Mouse (Mus musculus) liver, embryonic 18 days (tissue): ENCODE results near the gene Olfr1201. TPM values are rescaled to one million over a fixed set of nuclear protein-coding genes. Genes with fewer than 3 reads are reported as not detected.

Experiments used
- polyA plus RNA-seq: library from polyadenylated mRNA; depleted of rRNA; stranded (reverse); fragments of >200 nt; gene quantifications from 2 replicates; pipeline ENCODE4 v1.2.3, GENCODE M21; 2012; rRNA removed

Olfr1201 gene
- polyA plus RNA-seq, result not detected in 2 replicates

DNA sequence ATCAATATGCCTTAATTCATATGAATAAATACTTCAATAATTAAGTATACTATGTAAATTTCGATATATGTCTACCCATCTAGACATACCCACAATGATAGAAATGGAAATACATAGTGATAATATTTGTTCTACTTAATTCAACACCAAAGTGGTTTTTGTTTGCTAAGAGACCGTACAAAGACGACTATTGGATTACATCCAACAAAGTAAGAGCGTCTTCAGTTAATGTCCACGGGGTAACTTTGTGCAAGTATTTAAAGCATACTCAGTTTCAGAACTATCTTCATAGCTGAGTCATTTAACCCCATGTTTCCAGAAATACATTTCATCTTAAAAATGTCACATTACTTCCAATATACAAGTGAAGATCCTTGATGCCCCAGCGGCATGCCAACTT is at the start of gene Olfr1201:
Gene Olfr1201, plus strand, starts transcription at position 301 of the 400 bp plus-strand sequence.

DNA sequence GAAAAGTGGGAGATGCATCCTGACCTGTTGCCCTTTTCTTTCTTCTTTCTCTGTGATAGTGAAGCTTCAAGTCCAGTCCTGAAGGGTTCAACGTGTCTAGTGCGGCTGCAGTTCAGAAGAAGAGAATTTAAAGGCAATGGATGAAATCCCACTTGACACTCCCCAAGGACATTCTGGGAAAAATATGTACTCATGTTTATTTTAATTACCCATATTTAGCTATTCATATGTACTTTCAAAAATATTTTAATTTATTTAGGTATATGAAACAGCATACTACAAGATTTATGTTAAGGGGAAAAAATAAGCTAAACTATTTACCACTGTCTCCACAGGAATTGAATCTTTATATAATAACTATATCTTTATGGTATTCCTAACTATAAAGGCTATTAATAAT is 41.6 kb upstream of the Olfr1201 start, which contains the start of gene Olfr1198:
Gene Olfr1198, minus strand, starts transcription at position 101 of the 400 bp plus-strand sequence.

DNA sequence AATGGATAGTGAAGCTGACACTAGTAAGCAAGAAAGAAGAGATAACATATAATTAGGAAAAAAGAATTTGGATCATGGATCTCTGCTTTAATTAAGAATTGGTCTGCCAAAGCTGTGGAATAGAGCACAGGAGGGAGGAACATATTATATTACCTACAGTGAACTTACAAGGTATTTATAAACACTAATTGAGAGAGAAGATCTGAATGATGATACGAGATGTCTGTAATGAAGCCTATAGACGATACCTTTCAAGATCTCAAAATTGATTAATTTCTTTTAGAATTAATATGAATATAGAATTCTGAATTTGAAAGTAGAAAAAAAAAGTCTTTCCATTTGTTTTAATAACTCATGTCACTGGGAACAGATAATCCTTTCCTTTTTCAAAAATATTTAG is 32.5 kb upstream of the Olfr1201 start, which contains the start of gene Olfr1199:
Gene Olfr1199, minus strand, starts transcription at position 101 of the 400 bp plus-strand sequence.

DNA sequence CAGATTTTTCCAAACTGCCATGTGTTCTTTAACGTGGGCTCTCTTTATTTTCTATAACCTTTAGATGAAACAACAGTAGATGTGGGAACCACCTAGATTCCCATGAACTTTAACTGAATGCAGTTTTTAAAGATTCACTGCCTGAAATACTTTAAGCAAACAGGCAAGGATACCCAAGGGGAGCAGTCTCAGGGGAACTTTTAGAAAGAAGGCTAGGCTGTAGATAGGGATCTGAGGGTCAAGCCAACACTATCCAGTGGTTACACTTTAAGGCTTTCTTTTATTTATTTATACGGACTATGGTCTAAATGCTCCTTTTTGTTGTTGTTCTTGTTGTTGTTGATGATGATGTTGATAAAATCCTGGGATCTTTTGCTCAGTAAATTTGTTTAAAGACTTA is 22.4 kb upstream of the Olfr1201 start, which contains the start of gene Olfr1200:
Gene Olfr1200, minus strand, starts transcription at position 101 of the 400 bp plus-strand sequence.

DNA sequence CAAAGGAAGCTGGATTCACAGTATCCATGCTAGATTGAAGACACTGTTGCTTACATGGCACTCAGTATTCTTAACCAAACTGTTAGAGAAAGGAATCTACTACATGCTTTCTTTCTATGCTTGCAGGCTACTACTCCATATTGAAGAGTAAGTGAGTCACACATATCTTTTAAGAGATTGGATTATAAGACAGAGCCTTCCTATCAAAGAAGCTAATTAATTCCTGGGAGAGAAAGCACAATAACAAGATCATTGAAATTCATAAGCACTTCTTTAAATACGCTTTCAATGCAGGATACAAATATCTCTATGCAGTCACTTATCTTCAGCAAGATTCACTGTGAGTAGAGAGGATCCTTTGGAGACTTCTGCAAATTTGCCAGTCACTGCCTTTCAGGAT is 21.4 kb downstream of the Olfr1201 start, which contains the start of gene Olfr1202:
Gene Olfr1202, plus strand, starts transcription at position 301 of the 400 bp plus-strand sequence.

DNA sequence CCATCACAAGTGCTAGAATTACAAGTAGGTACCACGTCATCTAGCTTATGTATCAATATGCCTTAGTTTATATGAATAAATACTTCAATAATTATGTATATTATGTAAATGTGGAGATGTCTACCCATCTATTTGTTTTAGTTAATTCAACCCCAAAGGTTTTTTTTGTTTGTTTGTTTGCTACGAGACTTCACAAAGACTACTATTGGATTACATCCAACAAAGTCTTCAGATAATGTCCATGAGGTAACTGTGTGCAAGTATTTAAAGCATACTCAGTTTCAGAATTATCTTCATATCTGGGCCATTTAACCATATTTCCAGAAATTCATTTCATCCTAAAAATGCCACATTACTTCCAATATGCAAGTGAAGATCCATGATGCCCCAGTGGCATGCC is 36.6 kb downstream of the Olfr1201 start, which contains the start of gene Olfr1205:
Gene Olfr1205, plus strand, starts transcription at position 301 of the 400 bp plus-strand sequence.

Other genes with a start within 250 kb of the Olfr1201 start
- not detected in 2 replicates for gene Olfr1188, start 236.1 kb upstream of the Olfr1201 start, polyA plus RNA-seq
- gene Olfr1189, start 206.6 kb upstream of the Olfr1201 start, polyA plus RNA-seq, result not detected in 2 replicates
- gene Olfr1191-ps1, start 152.5 kb upstream of the Olfr1201 start, polyA plus RNA-seq, result not detected in 2 replicates
- gene Olfr1192-ps1, start 144.5 kb upstream of the Olfr1201 start, polyA plus RNA-seq, result not detected in 2 replicates
- gene Olfr1193, start 117.4 kb upstream of the Olfr1201 start, polyA plus RNA-seq, result not detected in 2 replicates
- not detected in 2 replicates for gene Olfr1195, start 103.8 kb upstream of the Olfr1201 start, polyA plus RNA-seq
- not detected in 2 replicates for gene Olfr1196, start 88.4 kb upstream of the Olfr1201 start, polyA plus RNA-seq
- gene Olfr1197, start 60.7 kb upstream of the Olfr1201 start, polyA plus RNA-seq, result not detected in 2 replicates
- not detected in 2 replicates for gene Olfr1198, start 41.7 kb upstream of the Olfr1201 start, polyA plus RNA-seq
- not detected in 2 replicates for gene Olfr1199, start 32.6 kb upstream of the Olfr1201 start, polyA plus RNA-seq
- gene Olfr1200, start 22.5 kb upstream of the Olfr1201 start, polyA plus RNA-seq, result not detected in 2 replicates
- not detected in 2 replicates for gene Olfr1202, start 21.5 kb downstream of the Olfr1201 start, polyA plus RNA-seq
- gene Olfr1205, start 36.7 kb downstream of the Olfr1201 start, polyA plus RNA-seq, result not detected in 2 replicates
- not detected in 2 replicates for gene Olfr1204, start 56.3 kb downstream of the Olfr1201 start, polyA plus RNA-seq
- not detected in 2 replicates for gene Olfr1206, start 70.2 kb downstream of the Olfr1201 start, polyA plus RNA-seq
- not detected in 2 replicates for gene Olfr1208, start 109.3 kb downstream of the Olfr1201 start, polyA plus RNA-seq
- gene Olfr1209, start 122.1 kb downstream of the Olfr1201 start, polyA plus RNA-seq, result not detected in 2 replicates
- not detected in 2 replicates for gene Olfr1211, start 145.1 kb downstream of the Olfr1201 start, polyA plus RNA-seq
- not detected in 2 replicates for gene Olfr1212, start 160.9 kb downstream of the Olfr1201 start, polyA plus RNA-seq
- not detected in 2 replicates for gene Gm13762, start 187.2 kb downstream of the Olfr1201 start, polyA plus RNA-seq
- gene Olfr1214, start 199.6 kb downstream of the Olfr1201 start, polyA plus RNA-seq, result not detected in 2 replicates
- gene Olfr1215, start 213.9 kb downstream of the Olfr1201 start, polyA plus RNA-seq, result not detected in 2 replicates
- gene Olfr1216, start 225.3 kb downstream of the Olfr1201 start, polyA plus RNA-seq, result not detected in 2 replicates
- not detected in 2 replicates for gene Olfr1217, start 239.0 kb downstream of the Olfr1201 start, polyA plus RNA-seq